Mouse (Mus musculus) CD4-positive, CD25-positive, alpha-beta regulatory T cell, adult 2 months (primary cell): ENCODE data around the gene B9d2.

Source experiments
- DNase-seq: peaks from one replicate; pipeline ENCODE4 v3.0.0-alpha.2; 2012; ENCODE audit warnings: low read depth, low spot score

Gene B9d2

GRCm38 (mm10) chr7:25729862-25730261, 49.3 kb downstream of the B9d2 start:
- no peak for DNase-seq

- DNase-seq: no peak
These were observed 50.9 kb downstream of the B9d2 start for GRCm38 (mm10) chr7:25731294-25732055.

GRCm38 (mm10) chr7:25734991-25735390, 54.4 kb downstream of the B9d2 start:
- DNase-seq: no peak
